Mouse (Mus musculus): ENCODE measurements at regions not wholly inside any gene's neighbourhood (a gene's known extent, or its start where the extent isn't known, plus 50 kb on each side); places are given as distances from the start of the nearest gene placed in this dataset.

GRCm38 (mm10) chr1:97555565-97555955 is 106.3 kb downstream of the D1Ertd622e start:
- no peak for DNase-seq (ENCODE audit: extremely low spot score, low spot score)

- DNase-seq (ENCODE audit: extremely low spot score, low spot score) = no peak
Measured at GRCm38 (mm10) chr1:97554936-97555564, 106.8 kb downstream of the D1Ertd622e start.

- DNase-seq (ENCODE audit: extremely low spot score, low spot score) = no peak
Measured at GRCm38 (mm10) chr1:97553485-97554474, 108.1 kb downstream of the D1Ertd622e start.

GRCm38 (mm10) chr1:97552886-97553285 is 109.0 kb downstream of the D1Ertd622e start:
- DNase-seq (ENCODE audit: extremely low spot score, low spot score) = no peak

DNA sequence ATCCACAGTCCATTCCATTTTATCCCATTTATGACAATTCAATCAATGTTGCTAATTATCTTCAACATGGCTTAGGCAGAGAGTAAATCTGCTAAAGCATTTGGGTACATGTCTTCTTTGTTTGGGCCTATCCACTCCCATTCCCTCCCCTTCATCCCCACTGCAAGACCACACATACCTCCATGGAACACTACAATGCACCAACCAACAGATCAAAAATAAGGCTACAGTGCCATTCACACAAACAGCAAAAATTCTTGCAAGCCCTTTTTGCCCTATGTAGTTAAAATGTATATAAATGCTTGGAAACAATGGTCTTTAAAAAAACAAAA is 120.7 kb downstream of the D1Ertd622e start:
- DNase-seq (ENCODE audit: extremely low spot score, low spot score) = no peak

- peak; percentile 52 for DNase-seq (ENCODE audit: extremely low spot score, low spot score)
Measured at GRCm38 (mm10) chr1:97540291-97541161, 121.3 kb downstream of the D1Ertd622e start.

- DNase-seq (ENCODE audit: extremely low spot score, low spot score) = no peak
Measured at GRCm38 (mm10) chr1:97496915-97497314, 165.0 kb downstream of the D1Ertd622e start.

- DNase-seq (ENCODE audit: extremely low spot score, low spot score) = no peak
Measured at GRCm38 (mm10) chr1:97479921-97480320, 182.0 kb downstream of the D1Ertd622e start.
